Mouse (Mus musculus) mouse trophoblast stem cell (cell line): ENCODE measurements around the gene Asxl2.
"Not testable (repeated sequence)": the region's sequence is repeated elsewhere in the genome, so short reads cannot be mapped to it uniquely, and the experiment has no call there.

Source experiments
- in situ Hi-C, 2 experiments: fragments of 300-500 bp; cut with MseI, MboI; formaldehyde crosslinking; loops; 2 replicates in 1 of 2; 3 replicates in 1 of 2; pipeline ENCODE4 v1.15.1; 2025

Asxl2 gene

DNA sequence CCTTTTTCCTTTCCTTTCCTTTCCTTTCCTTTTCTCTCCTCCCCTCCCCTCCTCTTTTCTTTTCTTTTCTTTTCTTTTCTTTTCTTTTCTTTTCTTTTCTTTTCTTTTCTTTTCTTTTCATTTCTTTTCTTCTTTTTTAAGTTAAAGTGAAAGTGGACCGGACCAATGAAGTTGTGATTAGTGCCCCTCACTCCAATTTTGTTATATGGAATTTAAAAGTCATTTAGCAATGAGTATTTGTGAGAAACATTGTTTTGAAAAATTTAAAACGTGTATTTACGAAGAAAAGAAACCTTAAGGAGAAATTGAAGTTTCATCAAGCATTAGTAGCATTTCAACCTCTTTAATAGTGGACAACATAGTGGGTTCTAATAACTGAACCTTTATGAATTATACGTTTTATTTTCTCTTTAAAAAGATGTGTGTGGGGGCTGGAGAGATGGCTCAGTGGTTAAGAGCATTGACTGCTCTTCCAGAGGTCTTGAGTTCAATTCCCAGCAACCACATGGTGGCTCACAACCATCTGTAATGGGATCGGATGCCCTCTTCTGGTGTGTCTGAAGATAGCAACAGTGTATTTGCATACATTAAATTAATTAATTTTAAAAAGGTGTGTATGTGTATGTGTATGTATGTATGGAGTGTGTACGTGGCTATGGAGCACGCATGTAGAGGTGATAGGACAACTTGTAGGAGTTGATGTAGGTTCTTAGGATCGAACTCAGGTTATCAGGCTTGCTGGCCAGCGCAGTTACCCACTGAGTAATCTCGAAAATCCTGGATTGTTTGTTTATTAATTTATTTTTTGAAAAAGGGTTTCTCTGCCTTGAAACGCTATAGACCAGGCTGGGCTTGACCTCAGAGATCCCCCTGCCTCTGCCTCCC, 1.5 kb downstream of the Asxl2 start:
- in situ Hi-C loops: no loop called here

DNA sequence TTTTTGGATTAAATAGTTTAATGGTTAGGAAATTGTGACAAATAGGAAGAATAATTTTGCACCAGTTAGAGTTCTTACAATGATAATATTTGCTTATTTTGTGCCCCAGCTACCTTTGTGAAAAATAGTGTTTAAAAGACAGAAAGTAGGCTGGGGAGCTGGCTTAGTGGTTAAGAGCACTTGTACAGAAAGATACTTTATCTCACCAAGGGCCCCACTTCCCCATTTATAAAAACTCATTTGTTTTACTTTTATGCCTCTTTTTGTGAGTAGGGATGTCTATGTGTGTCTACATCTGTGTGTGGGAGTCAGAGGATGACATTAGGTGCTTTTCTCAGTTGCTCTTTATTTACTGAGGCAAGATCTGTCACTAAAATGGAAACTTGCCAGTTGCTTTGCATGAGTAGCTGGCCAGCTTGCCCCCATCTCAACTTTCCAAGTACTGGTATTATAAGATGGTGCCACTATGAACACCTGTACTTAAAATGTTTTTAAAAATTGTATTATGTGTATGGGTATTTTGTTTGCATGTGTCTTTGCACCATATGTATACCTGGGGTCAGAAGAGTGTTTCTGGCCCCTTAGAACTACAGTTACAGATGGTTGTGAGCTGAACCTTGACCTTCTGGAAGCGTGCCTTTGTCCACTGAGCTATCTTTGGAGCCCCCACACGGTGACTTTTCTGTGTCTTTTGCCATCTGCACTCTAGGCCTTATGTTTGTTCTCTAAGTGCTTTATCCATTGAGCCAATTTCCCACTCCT, 3.2 kb downstream of the Asxl2 start:
- in situ Hi-C loops: no loop called here

DNA sequence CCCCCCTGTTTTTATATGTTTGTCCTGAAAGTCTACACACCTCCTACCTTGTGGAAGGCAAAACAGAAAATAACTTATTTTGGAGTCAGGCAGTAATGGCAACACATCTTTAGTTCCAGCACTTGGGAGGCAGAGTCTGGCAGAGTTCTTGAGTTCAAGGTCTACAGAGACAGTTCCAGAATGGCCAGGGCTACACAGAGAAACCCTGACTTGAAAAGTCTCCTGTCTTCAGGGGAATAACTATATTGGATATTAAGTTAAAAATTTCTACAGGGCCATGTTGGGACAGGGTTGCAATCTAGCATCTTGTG, 3.7 kb downstream of the Asxl2 start:
- in situ Hi-C loops: no loop called here

DNA sequence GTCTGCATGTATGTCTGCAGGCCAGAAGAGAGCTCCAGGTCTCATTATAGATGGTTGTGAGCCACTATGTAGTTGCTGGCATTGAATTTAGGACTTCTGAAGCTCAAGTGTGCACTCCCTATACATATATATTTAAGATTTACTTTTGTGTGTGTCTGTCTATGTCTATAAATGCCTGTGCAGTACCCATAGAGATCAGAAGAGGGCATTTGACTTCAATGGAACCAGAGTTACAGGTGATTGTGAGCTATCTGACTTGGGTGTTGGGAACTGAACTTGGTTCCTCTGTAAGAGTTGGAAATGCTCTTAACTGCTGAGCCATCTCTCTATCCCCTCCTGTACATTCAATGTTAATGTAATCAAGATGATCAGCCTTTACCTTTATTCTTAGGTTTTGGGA, 4.3 kb downstream of the Asxl2 start:
- in situ Hi-C loops: no loop called here

DNA sequence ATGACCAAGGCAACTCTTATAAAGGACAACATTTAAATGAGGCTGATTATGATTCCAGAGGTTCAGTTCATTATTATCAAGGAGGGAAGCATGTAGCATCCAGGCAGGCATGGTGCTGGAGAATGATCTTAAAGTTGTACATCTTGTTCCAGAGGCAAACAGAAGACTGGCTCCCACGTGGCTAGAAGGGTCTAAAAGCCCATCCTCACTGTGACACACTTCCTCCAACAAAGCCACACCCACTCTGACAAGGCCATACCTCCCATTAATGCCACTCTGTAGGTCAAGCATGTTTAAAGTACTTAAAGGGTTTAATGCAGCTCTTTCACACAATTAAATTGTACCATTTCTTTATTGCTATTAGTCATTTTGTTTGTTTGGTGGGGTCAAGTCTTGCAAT, 7.1 kb downstream of the Asxl2 start:
- in situ Hi-C loops: no loop called here

DNA sequence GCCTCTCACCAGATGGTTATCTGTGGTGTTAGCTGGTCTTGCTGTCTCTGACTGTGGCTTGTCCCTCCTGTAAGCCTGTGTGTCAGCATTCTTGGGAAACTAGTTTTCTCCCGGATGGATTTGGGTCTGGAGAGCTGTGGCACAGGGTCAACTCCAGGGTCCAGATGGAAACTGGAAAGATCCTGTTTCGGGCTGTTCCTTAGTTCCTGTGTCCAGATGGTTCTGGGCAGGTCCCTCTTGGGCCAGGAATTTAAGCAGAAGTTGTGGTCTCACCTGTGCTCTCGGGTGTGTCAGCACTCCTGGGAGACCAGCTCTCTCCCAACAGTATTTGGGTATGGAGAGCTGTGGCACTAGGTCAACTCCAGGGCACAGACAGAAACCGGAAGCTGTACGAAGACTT, 9.8 kb downstream of the Asxl2 start:
- in situ Hi-C loops: no loop called here

DNA sequence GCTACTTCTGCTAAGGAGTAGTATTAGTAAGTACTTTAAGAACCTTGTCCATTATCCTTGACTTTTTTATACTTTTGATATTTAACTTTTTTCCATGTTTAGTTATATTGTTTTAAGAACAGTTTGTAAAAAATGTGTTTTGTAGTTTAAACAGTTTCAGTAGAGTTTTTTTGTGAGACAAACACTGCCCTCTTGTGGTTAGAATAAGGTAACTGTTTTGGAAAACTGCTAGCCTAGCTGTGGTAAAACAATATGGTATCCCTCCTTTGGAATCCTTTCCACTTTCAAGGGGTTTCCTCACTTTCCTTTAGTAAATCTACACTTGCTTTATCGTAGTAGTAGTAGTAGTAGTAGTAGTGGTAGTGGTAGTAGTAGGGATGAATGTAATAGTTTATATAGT, 11.2 kb downstream of the Asxl2 start:
- in situ Hi-C loops: no loop called here

DNA sequence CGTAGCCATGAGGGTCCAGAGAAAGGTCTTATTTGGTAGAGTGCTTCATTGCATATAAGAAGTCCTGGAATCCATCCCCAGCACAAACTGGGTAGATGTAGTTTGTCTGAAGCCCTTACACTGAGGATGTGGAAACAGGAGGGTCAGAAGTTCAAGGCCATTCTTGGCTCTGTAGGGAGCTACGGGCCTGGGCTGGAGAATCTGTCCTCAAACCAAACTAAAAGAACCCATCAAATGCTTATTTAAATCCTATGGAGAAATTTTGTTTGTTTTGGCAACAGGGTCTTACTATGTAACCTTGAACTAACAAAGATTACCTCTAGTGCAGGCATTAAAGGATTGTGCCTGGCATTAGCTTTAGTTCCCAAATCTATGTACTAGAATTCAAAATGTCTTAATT, 14.3 kb downstream of the Asxl2 start:
- in situ Hi-C loops: no loop called here

DNA sequence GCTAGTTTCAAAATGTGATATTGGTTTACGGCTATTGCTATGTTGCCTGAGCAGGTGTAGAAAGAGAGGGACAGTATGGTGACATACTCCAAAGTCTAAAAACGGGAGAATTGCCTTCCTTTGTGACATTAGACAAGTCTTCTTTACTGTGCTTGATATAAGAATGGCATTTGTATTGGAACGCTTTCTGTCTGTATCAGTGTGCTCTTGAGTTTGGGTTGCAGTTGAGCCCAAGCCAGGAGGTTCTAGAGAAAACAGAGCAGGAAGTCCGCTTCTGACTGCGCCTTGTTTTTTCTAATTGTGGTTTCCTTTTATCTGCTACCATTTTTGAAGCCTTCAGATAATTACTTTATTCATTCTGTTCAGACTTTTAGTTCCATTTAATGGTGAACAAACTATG, 14.7 kb downstream of the Asxl2 start:
- in situ Hi-C loops: no loop called here

DNA sequence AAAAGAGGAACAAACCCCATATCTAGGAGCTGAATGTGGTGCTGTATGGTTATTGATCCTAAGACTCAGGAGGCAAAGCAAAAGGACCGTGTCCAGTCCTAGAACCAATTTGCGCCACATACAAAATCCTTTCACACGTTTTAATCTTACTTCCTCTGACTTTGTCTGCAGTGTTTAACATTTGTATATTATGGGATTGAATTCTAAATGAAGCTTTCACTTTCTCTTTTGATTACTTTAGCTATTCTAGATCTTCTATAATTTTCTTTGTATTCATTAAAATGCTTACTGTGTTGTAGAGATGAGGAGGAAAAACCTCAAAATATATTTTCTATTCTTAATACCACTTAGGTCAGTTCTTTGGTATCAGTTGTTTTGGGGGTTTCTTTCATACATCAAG, 26.9 kb downstream of the Asxl2 start:
- in situ Hi-C loops: no loop called here

DNA sequence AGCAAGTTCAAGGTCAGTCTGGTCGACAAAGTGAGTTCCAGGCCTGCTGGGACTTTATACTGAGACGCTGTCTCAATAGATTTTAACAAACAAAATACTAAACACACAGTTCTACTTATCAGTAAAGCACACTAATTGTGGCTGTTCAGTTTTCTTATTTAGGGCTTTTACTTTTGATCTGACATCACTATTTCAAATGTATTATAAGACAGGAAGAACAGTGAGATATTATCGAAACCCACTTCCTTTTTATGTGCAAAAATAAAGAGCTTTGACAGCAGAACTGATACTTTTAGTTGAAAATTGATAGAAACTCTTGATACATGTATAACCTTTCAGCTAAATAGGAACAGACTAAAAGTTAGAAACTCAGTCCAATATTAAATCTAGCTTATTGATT, 36.4 kb downstream of the Asxl2 start:
- in situ Hi-C loops: no loop called here

DNA sequence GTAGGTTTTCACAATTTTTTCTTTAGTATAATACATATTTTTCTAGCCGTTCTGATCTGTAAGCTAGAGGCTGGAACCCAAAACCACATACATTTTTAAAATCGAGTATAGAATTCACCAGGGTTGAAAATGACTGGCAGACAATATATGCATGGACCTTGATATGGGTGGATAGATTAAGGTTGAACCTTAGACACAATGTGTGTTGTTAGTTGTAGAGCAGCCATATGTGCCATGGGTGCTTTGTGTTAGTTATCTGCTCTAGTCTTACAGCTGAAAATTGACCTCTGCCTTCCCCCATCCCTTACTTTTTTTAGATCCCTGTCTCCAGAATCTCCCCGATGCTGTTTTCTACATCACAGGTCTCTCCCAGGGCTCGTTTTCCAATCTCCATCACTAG, 73.0 kb downstream of the Asxl2 start:
- in situ Hi-C loops: no loop called here

DNA sequence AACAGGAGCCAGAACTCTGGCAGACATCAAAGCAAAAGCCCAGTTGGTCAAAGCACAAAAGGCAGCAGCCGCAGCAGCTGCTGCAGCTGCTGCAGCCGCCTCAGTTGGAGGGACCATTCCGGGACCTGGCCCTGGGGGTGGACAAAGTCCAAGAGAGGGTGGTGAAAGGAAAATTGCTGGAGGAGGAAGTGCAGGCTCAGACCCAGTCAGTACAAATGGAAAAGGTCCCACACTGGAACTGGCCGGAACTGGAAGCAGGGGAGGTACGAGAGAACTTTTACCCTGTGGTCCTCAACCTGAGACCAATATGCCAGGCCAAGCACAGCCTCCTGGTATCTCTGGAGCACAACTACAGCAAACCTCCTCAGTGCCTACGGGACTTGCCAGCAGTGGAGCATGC, 73.4 kb downstream of the Asxl2 start:
- in situ Hi-C loops: no loop called here

DNA sequence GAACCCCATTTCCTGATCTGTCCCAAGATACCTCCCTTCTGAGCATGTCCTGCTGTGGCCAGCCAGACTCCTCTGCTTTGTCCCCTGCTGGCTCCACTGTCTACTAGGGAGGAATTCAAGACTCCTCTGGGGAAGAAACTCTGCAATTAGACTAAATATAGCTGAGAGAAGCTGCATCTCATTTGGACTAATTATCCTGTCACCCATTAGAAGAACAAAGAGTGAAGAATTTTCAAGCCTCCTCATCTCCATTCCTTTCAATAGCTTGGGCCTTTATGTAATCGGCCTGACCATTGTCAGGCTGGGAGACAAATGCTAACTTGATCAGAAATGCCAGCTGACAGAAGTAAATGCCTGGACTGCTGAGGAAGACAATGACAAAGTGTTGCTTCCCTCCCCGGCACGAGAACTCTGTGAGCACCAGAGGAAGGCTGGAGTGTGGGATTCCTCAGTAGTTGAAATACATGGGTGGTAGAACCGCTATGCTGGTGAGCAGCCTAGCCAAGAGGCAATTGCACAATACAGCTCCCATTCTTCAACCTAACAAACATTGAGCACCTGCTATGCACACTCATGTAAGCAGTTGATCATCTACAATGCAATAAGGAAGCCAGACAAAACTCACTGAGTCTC, 92.1 kb downstream of the Asxl2 start:
- in situ Hi-C loops: no loop called here

DNA sequence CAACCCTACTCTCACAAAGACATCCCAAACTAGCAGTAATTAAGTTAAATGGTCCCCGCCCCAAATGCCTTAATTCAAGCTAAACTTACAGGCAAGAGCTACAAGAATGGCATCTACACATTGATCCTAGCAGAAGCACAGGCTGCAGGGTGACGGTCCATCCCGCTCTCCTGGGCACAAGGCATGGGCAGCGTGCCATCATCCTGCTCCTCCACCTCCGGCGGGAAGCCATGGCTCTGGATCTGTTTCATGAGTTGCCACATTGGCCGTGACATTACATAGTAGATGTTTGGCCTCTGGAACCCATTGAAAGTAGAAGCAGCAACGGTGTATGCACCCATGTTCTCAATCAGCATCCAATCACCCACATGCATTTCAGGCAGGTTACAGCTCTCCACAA, 95.1 kb downstream of the Asxl2 start:
- in situ Hi-C loops: not testable (repeated sequence)

DNA sequence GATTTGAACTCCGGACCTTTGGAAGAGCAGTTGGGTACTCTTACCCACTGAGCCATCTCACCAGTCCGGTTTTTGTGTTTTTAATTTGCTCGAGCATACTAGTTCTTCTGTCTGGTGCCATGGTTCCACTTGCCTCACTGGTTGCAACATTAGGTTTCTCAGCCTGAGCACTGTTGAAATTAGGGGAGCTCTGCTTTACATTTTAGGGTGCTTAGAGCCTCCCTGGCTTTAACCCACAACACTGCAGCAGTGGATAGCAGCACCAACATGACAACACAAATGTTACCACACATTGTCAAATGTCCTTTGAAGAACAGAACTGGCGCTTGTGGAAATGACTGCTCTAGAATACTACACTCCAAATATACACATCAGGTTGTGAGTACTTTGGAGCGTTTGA, 98.9 kb downstream of the Asxl2 start:
- in situ Hi-C loops: no loop called here

DNA sequence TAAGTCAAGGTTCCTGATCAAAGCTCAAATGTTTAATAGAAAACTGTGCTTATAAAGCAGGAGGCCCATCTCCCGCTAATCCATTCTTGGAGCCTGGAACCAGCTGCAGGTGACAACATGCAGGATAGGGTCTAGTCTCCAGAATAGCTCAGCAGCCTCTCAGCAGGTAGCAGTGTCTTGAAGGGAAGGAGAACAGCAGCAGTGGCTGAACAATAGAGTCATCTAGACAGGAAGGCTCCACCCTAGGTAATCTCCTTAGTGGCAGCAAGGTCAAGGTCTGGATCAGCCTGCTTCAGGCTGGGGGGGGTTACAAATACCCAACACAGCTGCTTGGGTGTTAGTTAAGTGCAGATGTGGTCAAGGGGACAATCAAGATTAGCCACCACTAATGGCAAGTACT, 108.8 kb downstream of the Asxl2 start:
- in situ Hi-C loops: not testable (repeated sequence)

DNA sequence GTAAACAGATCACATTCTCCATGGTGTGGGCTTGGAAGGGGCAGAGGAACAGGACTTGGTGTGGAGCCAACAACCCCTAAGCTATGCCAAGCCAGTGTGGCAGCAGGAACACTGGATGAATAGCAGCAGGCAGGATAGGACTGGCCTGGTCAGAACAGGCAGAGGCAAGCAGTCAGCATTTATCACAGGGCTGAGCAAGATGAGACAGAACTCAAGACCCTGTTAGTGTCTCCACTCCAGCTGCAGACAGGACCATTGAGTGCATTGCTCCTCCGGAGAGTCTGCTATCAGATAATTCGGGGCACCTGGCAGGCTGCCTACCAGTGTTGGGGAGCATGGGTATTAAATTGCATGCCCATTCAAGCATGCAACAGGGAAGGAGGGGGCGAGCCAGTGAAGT, 111.0 kb downstream of the Asxl2 start:
- in situ Hi-C loops: no loop called here

DNA sequence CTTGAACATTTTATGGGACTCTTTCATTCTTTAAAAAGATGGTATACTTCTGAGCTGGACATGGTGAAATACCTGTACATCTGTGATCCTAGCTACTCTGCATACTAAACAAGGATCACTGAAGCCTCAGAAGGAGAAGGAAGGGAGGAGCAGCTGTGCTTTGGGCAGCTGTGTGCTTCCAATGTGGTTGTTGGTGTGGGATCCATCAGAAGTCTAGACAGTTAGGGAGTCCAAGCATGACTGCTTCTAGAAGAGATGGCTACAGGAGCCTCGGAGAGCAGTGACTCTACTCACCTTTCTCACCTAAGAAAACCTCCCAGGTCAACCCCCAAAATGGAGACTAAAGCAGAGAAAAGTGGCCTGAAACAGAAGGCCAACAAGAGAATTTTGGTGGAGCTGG, 111.4 kb downstream of the Asxl2 start:
- in situ Hi-C loops: no loop called here

DNA sequence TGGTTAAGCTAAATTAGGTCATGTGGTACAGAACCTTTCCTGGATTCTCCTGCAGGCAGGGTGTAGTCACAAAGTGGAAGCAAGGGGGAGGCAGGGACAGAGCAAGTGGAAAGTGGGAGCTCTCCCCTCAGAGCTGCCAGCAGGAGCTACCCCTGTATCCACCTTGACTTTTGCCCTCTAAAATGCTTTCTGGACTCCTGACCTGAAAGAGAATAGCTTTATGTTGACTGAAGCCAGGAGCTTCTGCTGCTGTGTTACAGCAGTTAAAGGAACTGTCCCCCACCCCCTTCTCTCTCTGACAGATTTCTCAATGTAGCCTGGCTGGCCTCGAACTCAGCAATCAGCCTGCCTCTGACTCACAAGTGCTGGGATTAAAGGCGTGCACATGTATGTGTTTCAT, 112.9 kb downstream of the Asxl2 start:
- in situ Hi-C loops: no loop called here

DNA sequence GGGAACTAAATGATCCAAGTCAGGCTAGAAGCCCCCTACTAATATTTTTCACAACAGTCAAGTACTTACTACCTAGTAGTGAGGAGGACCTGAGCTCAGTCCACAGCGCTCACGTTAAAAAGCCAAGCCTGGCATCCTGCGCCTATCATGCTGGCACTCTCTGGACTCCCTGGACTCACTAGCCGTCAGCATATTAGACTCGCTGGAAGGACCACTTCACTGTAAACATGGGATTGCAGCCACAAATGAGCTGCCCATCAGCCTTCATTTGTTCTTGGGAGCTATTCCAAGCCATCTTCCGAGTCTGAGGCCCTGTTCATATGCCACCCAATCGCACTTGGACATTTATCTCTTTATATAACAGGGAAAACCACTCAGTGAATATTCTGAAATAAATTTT, 114.2 kb downstream of the Asxl2 start:
- in situ Hi-C loops: no loop called here

DNA sequence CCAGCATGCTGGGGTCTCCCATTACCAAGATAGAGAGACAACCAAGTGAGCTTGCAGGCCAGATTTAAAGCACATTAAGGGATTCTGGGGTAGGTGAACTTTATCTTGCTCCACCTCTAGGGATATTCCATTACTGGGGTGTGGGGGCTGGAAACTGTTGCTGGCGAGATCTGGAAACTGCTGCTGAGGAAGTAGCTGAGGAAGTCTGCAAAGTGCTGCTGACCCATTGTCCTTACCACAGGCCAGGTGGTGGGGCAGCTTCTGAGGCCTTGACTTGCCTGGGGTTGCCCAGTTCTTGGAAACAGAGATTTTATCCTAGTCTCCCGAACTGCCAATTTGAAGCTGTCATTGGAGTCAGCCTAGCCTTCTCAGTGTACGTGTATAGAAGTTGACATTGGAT, 118.8 kb downstream of the Asxl2 start:
- in situ Hi-C loops: no loop called here

DNA sequence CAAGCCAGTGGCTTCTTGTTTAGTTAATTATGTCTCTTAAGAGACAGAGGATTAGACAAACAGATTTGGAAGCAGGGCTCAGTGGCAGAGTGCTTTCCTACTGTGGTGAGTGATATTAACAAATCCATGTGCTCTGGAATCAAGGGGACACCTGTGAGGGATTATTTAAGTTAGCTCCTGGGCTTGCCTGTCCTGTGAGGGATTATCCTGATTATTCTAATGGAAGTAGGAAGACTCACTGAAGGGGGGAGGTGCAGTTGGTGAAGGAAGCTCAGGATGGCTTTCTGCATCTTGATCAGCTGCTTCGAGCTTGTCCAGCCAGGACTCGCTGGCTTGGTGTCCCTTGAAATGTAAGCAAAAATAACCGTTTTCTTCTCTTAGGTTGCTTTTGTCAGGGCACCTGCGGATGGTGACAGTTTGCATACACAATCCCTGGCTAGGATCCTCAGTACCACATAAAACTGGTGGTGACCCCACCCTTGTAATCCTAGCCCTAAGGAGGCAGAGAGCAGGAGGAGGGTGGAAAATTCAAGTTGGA, 119.5 kb downstream of the Asxl2 start:
- in situ Hi-C loops: no loop called here
